Mouse (Mus musculus): Measurements from ENCODE around the gene Mrgpra1. TPM values are rescaled to one million over a fixed set of nuclear protein-coding genes. Genes with fewer than 3 reads are reported as not detected.

The Mrgpra1 gene
- polyA plus RNA-seq, 1 experiment from 2014 or later: not detected

Other genes with a start within 250 kb of the Mrgpra1 start
- 38.8 and 46.9 TPM in 2 replicates for gene Ptpn5, start 220.6 kb downstream of the Mrgpra1 start, polyA plus RNA-seq (2015; fragmentation: Nextera tagmentation; extraction: Ambion mirVana)
- not detected in 2 replicates for gene Mrgpra6, start 149.3 kb downstream of the Mrgpra1 start, polyA plus RNA-seq (2015; fragmentation: Nextera tagmentation; extraction: Ambion mirVana)
- gene Mrgpra9, start 101.4 kb downstream of the Mrgpra1 start, polyA plus RNA-seq (2015; fragmentation: Nextera tagmentation; extraction: Ambion mirVana): not detected in 2 replicates
- gene Mrgpra2a, start 97.9 kb upstream of the Mrgpra1 start, polyA plus RNA-seq (2015; fragmentation: Nextera tagmentation; extraction: Ambion mirVana): not detected in 2 replicates
- not detected in 2 replicates for gene Mrgpra2b, start 174.6 kb upstream of the Mrgpra1 start, polyA plus RNA-seq (2015; fragmentation: Nextera tagmentation; extraction: Ambion mirVana)
- not detected in 2 replicates for gene Mrgpra3, start 247.1 kb upstream of the Mrgpra1 start, polyA plus RNA-seq (2015; fragmentation: Nextera tagmentation; extraction: Ambion mirVana)

All from forebrain, embryonic 13.5 days (tissue).